Mouse (Mus musculus): ENCODE measurements around the gene H3f3b.

- no peak for TF ChIP-seq FLI1 (IDR thresholded peaks at IDR 0.05; ENCODE audit: low read length)
- no peak for TF ChIP-seq GATA1 (IDR thresholded peaks at IDR 0.05; ENCODE audit: borderline replicate concordance, low read length)
These were observed at the start of gene H3f3b for GRCm38 (mm10) chr11:116027756-116028155.
